Mouse (Mus musculus) limb, embryonic 13.5 days (tissue): ENCODE measurements around the gene Trpv5. TPM values are rescaled to one million over a fixed set of nuclear protein-coding genes. Genes with fewer than 3 reads are reported as not detected.

Experiments used
- ATAC-seq: fragments of 200-750 bp; cut with Nextera tagmentation; 2 replicates; pipeline ENCODE4 v1.8.0; 2017; ENCODE audit warnings: low read depth, moderate number of reproducible peaks, moderate TSS enrichment; ENCODE audit not compliant: low FRiP score
- H3K27ac ChIP-seq: fragments of 300-500 bp; sonication (generic); 2 replicates; pipeline ENCODE4 v1.5.1; 2015; ENCODE audit warnings: inconsistent platforms, mild to moderate bottlenecking, moderate library complexity
- H3K27me3 ChIP-seq: fragments of 300-500 bp; sonication (generic); 2 replicates; pipeline ENCODE4 v1.6.1; 2015; ENCODE audit warnings: mild to moderate bottlenecking, inconsistent platforms
- H3K36me3 ChIP-seq: fragments of 300-500 bp; sonication (generic); 2 replicates; pipeline ENCODE4 v1.6.1; 2015; ENCODE audit warnings: inconsistent platforms, mild to moderate bottlenecking, moderate library complexity
- H3K4me1 ChIP-seq: fragments of 300-500 bp; sonication (generic); 2 replicates; pipeline ENCODE4 v1.6.1; 2015; ENCODE audit warnings: inconsistent platforms
- H3K4me2 ChIP-seq: fragments of 300-500 bp; sonication (generic); replicated peaks from 2 replicates; pipeline ENCODE4 v1.6.1; 2015; ENCODE audit warnings: inconsistent platforms, mild to moderate bottlenecking, moderate library complexity
- H3K4me3 ChIP-seq: fragments of 300-500 bp; sonication (generic); 2 replicates; pipeline ENCODE4 v1.5.1; 2015; ENCODE audit warnings: moderate library complexity, mild to moderate bottlenecking, inconsistent platforms
- H3K9ac ChIP-seq: fragments of 300-500 bp; sonication (generic); 2 replicates; pipeline ENCODE4 v1.6.1; 2015; ENCODE audit warnings: mild to moderate bottlenecking, inconsistent platforms
- H3K9me3 ChIP-seq: fragments of 300-500 bp; sonication (generic); 2 replicates; pipeline ENCODE4 v1.6.1; 2016; ENCODE audit warnings: inconsistent platforms
- WGBS: fragments of 180-500 bp; shearing (Covaris S2); methylation state at CpG from one replicate; pipeline ENCODE4 v1.1.7; 2015; 5-methylcytosine and 5-hydroxymethylcytosine counted together
- polyA plus RNA-seq: library from polyadenylated mRNA; unstranded; fragments of >200 nt; fragmentation: Nextera tagmentation; extraction: Ambion mirVana; gene quantifications from 2 replicates; pipeline ENCODE4 v1.2.1, GENCODE M21; 2015

Trpv5 gene
- not detected in 2 replicates for polyA plus RNA-seq

DNA sequence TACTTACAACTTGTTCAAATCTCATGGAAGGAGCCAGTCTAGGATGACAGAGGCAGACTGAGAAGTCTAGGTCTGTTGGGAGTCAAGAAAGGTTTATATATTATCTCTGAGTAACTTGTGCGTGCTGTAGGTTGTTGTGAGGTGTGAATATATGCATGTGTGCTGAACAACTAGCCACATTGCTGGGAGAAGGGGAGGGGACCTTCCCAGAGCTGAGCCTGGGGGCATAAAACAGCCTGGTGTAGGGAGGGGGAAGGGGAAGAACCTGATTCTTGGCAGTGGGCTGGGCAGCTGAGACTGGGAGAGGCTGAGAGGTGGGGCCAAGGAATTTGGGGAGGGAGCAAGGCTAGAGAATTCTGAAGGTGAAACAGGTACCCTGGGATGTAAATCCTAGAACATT lies at the start of gene Trpv5:
Trpv5 (minus strand) TSS at position 101 of the 400 bp plus-strand sequence.
- Histone ChIP-seq H3K4me1 (no peaks in the 10 kb centered on the region), H3K4me2 (no peak within 1 kb of the TSS), H3K9ac (no peak within 1 kb of the TSS), H3K9me3 (no peaks in the 10 kb centered on the region), H3K27me3 (no peaks in the 10 kb centered on the region), H3K4me3 (no peak within 1 kb of the TSS), H3K36me3 (no peaks in the 10 kb centered on the region), H3K27ac (no peak within 1 kb of the TSS)
- no peak for ATAC-seq
- 48% methylated on average over 1 of the region's 1 CpGs for WGBS

DNA sequence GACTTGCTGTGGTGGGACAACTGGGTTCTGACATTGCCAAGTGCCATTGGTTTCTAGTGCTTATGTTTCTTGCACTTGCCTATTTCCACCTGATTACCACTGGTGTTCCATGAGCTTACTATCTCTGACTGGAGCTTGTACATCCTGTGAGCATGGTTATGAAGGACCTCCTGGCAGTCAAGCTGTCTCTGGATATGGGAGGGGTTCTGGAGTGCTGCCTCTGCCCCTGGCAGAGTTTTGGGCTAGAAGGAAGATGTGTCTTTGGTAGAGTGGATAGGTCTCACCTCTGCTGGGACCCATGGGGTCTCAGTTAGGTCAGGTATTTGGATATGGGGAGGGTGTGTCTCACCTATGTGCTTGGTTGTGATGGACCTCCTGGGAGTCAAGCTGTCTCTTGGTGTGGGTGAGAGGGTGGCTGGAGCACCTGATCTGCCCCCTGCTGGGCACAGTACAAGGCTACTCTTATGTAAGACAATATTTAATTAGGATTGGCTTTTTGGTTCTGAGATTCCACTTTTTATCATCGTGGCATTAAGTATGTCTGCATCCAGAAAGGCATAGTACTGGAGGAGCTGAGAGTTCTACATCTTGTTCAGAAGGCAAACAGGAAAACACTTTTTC lies 47.5 kb upstream of the Trpv5 start:
- Histone ChIP-seq H3K9me3 (no peaks in the 10 kb centered on the region), H3K36me3 (no peaks in the 10 kb centered on the region), H3K27me3 (no peaks in the 10 kb centered on the region), H3K27ac (no peak overlapping the region), H3K4me2 (no peak overlapping the region), H3K4me3 (no peak overlapping the region), H3K4me1 (no peaks in the 10 kb centered on the region), H3K9ac (no peak overlapping the region)
- ATAC-seq, result no peak
- 84% methylated on average over 1 of the region's 1 CpGs for WGBS

DNA sequence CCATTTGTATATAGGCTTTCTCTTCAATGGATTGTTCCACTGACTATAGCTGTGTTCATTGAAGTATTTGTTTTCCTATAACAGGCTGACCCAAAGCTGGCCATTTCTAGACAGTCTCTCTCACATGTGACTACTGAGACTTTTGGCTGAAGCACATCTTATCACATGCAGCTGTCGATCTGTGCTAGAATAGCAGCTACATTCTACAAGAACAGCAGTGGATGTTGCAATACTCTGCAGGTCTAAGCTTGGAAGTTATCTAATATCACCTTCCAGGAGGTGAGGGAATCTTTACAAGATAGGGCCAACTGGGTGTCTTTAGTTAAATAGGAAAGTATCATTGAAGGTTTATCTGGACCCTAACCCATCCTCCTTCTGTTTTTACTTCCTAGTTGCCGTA lies 40.9 kb upstream of the Trpv5 start:
- no peaks in the 10 kb centered on the region for H3K27me3 ChIP-seq
- no peaks in the 10 kb centered on the region for H3K4me1 ChIP-seq

DNA sequence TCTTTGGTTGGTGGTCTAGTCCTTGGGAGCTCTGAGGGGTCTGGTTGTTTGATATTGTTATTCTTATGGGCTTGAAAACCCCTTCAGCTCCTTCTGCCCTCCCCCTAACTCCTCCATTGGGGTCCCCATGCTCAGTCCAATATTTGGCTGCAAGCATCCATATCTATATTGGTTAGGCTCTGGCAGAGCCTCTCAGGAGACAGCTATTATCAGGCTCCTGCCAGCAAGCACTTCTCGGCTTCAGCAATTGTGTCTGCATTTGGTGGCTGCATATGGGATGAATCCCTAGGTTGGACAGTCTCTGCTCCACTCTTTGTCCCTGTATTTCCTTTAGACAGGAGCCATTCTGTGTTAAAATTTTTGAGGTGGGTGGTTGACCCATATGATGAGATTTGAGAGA lies 29.7 kb upstream of the Trpv5 start:
- Histone ChIP-seq H3K36me3 (no peaks in the 10 kb centered on the region), H3K27ac (no peak overlapping the region), H3K9ac (no peak overlapping the region), H3K4me2 (no peak overlapping the region), H3K4me3 (no peak overlapping the region), H3K9me3 (no peaks in the 10 kb centered on the region), H3K27me3 (no peaks in the 10 kb centered on the region), H3K4me1 (no peaks in the 10 kb centered on the region)
- 72% methylated on average over 1 of the region's 1 CpGs for WGBS
- ATAC-seq, result no peak

More for the DNA sequence above, 40.9 kb upstream of the Trpv5 start:
- H3K4me2 ChIP-seq, result no peak overlapping the region
- ATAC-seq, result no peak
- no peak overlapping the region for H3K4me3 ChIP-seq
- H3K36me3 ChIP-seq, result no peaks in the 10 kb centered on the region
- 86% methylated on average over 2 of the region's 2 CpGs for WGBS
- no peaks in the 10 kb centered on the region for H3K9me3 ChIP-seq
- no peak overlapping the region for H3K9ac ChIP-seq
- no peak overlapping the region for H3K27ac ChIP-seq

DNA sequence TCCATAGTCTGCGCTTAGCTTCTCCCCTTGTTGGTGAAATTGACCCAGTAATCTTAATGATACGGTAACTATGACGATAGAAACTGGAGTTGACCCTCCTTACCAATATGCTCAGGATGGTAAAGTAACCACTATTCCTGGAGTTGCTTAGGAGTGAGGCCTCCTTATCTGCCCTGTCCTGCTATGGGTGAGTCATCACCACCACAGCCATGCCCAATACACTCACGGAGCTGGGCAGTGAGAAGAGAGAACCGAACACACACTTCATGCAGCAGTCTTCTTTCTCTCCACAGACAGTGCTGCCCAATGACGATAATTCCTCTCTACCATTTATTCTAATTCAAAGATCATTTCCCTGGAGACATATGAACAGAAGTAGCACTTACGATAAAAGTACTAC lies 25.7 kb upstream of the Trpv5 start:
- ATAC-seq, result no peak
- no peaks in the 10 kb centered on the region for H3K36me3 ChIP-seq
- no peak overlapping the region for H3K9ac ChIP-seq
- WGBS, result 90% methylated on average over 7 of the region's 7 CpGs
- H3K9me3 ChIP-seq, result no peaks in the 10 kb centered on the region
- H3K4me1 ChIP-seq, result no peaks in the 10 kb centered on the region
- H3K27me3 ChIP-seq, result no peaks in the 10 kb centered on the region
- H3K4me3 ChIP-seq, result no peak overlapping the region
- no peak overlapping the region for H3K4me2 ChIP-seq
- no peak overlapping the region for H3K27ac ChIP-seq

DNA sequence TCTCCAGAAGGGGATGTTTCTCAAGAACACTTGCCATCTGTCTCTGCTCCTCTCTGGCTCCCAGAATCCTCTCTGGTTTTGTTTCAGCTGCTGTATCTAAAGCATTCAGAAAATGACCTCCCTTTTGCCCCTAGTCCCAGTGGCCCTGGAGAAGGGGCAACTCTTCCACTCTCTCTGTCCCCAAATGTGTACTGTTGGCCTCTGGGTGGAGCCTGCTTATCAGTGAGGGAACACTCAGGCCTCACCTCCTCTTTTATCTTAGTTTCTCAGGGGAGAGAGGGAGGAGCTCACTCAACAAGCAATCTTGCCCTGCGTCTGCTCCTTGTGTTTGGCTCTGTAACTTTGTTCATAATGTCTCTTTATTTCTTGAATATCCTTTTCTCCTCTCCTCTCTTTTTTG lies 23.6 kb upstream of the Trpv5 start, which contains the start of gene Kel:
Kel (minus strand) TSS at position 217 of the 400 bp plus-strand sequence.
- Histone ChIP-seq H3K27ac (no peak within 1 kb of the TSS), H3K36me3 (no peaks in the 10 kb centered on the region), H3K9ac (no peak within 1 kb of the TSS), H3K9me3 (no peaks in the 10 kb centered on the region), H3K4me1 (no peaks in the 10 kb centered on the region), H3K4me2 (no peak within 1 kb of the TSS), H3K27me3 (no peaks in the 10 kb centered on the region), H3K4me3 (no peak within 1 kb of the TSS)
- ATAC-seq, result peak; percentile 48; the same call in 1 of the 2 replicates
- WGBS, result 44% methylated on average over 1 of the region's 1 CpGs

DNA sequence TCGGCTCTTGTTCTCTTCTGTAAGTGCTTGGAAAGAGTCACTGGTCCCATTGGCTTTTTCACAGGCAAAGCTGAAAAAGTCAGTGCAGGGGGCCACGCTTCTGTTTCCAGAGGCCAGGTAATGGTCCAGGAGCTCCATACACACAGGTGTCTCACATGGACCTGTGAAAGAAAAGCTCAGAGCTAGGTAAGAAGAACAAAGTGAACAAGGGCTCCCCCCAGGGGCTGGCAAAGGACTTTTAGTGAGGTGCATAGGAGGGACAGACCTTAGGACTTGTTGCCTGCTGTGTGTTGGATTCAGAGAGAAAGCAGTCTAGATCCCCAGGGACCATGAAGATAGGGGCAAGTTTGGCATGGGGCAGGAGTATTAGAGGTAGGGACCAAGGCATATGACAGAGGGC lies 22.4 kb upstream of the Trpv5 start:
- Histone ChIP-seq H3K4me1 (no peaks in the 10 kb centered on the region), H3K27ac (no peak overlapping the region), H3K9ac (no peak overlapping the region), H3K4me3 (no peak overlapping the region), H3K36me3 (no peaks in the 10 kb centered on the region), H3K27me3 (no peaks in the 10 kb centered on the region), H3K9me3 (no peaks in the 10 kb centered on the region), H3K4me2 (no peak overlapping the region)
- 80% methylated on average over 2 of the region's 2 CpGs for WGBS
- ATAC-seq, result no peak

DNA sequence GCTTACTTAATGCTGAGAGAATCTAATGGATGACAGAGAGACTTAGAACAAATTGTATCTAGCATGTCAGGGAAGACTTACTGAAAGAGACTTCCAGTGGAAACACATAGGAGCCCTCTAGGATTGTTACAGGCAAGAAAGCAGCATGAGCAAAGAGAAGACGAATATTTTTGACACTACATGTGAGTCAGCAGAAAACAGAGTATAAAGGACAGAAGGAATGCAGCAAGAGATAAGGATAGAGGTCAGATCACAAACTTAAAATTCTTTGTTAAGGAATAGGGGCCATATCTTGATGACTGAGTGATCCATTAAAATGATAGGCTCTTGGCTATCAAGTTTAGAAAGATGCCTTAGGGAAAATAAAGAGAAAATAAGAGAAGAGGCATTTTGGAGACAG lies 20.7 kb upstream of the Trpv5 start:
- no peak overlapping the region for H3K4me3 ChIP-seq
- no peaks in the 10 kb centered on the region for H3K9me3 ChIP-seq
- ATAC-seq, result no peak

DNA sequence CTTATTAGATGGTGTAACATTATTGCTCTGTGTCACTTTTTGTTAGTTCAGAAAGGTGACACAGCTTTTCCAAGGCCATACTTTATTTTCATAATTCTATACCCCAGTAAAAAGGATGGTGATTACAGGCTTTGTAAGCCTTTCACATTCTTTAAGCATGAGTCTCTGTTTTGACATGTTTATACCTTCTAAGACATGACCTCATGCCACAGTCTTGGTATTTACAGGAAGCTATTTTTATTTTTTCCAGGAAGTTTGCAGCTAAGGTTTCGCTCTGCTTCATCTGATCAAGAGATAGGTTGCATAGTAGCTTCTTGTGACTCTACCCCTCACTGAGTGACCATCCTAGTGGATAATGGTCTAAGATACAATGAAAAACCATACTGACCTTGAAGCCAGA lies 13.8 kb upstream of the Trpv5 start:
- Histone ChIP-seq H3K27ac (no peak overlapping the region), H3K4me3 (no peak overlapping the region), H3K36me3 (no peaks in the 10 kb centered on the region), H3K27me3 (no peaks in the 10 kb centered on the region), H3K9me3 (no peaks in the 10 kb centered on the region), H3K4me2 (no peak overlapping the region), H3K4me1 (no peaks in the 10 kb centered on the region), H3K9ac (no peak overlapping the region)
- 81% methylated on average over 1 of the region's 1 CpGs for WGBS
- ATAC-seq, result no peak

More for the DNA sequence above, 20.7 kb upstream of the Trpv5 start:
- Histone ChIP-seq H3K27ac (no peak overlapping the region), H3K27me3 (no peaks in the 10 kb centered on the region), H3K4me1 (no peaks in the 10 kb centered on the region), H3K36me3 (no peaks in the 10 kb centered on the region), H3K9ac (no peak overlapping the region), H3K4me2 (no peak overlapping the region)
- 74% methylated on average over 1 of the region's 1 CpGs for WGBS

DNA sequence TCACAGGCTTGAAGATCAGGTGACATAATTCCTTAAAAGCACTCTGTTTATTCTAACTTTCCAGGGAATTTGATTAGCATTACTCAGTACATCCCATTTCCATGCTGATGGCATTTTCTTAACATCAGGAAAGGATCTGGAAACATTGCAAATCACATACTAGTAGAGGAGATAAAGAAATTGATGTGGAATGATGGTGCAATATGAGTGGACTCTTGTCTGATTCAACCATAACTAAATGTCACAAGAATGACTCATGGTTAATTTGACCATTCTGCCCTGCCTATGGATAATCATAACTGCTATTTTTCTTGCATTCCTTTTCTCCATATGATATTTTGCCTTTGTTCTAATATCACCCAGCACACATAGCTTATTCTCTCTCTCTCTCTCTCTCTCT lies 11.6 kb upstream of the Trpv5 start:
- ATAC-seq, result no peak
- Histone ChIP-seq H3K27ac (no peak overlapping the region), H3K4me1 (no peaks in the 10 kb centered on the region), H3K27me3 (no peaks in the 10 kb centered on the region), H3K4me2 (no peak overlapping the region), H3K36me3 (no peaks in the 10 kb centered on the region), H3K9ac (no peak overlapping the region), H3K9me3 (no peaks in the 10 kb centered on the region), H3K4me3 (no peak overlapping the region)

DNA sequence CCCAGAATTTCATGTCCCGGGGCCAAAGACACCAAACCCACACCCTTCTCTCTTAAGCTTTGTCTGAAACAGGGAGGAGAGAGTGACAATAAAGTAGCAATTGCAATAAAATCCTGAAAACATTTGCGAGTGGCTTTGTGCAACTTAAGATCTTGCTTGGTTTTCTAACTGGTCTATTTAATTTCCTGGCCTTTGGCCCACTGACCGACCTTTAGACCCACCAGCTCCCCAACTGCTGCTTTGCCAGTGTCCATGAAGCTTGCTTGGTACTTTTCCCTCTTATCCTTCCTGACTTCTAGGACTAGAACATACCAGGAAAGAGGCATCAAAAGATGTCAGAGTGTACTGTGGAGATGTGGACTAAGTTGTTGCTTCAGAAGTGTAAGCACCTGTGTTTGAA lies 5.0 kb upstream of the Trpv5 start:
- H3K9ac ChIP-seq, result no peak overlapping the region
- H3K4me3 ChIP-seq, result no peak overlapping the region
- no peaks in the 10 kb centered on the region for H3K9me3 ChIP-seq
- H3K36me3 ChIP-seq, result no peaks in the 10 kb centered on the region
- H3K27ac ChIP-seq, result no peak overlapping the region
- ATAC-seq, result no peak
- no peak overlapping the region for H3K4me2 ChIP-seq
- WGBS, result 73% methylated on average over 3 of the region's 3 CpGs
- H3K27me3 ChIP-seq, result no peaks in the 10 kb centered on the region
- no peaks in the 10 kb centered on the region for H3K4me1 ChIP-seq

DNA sequence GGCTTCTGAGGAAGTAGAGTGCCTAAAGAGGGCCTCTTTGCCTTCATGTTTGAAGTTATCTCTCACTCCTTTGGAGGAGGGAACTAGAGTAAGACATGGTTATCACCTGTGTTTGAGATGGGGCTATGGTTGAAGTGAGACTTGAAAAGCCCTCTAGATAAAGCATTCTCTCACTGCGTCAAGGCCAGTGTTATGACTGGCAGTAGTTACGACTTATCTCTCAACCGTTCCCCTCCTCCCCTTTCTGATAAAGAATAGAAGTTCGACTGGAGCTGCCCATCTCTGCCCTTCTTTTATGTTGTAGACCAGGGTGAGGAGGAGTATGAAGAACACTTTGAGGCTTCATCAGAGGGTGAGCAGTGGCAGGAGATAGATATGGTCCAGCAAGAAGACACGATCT lies 4.3 kb upstream of the Trpv5 start:
- Histone ChIP-seq H3K27ac (no peak overlapping the region), H3K4me2 (no peak overlapping the region), H3K9me3 (no peaks in the 10 kb centered on the region), H3K36me3 (no peaks in the 10 kb centered on the region), H3K4me1 (no peaks in the 10 kb centered on the region), H3K4me3 (no peak overlapping the region), H3K9ac (no peak overlapping the region), H3K27me3 (no peaks in the 10 kb centered on the region)
- WGBS, result 82% methylated on average over 5 of the region's 5 CpGs
- ATAC-seq, result no peak

DNA sequence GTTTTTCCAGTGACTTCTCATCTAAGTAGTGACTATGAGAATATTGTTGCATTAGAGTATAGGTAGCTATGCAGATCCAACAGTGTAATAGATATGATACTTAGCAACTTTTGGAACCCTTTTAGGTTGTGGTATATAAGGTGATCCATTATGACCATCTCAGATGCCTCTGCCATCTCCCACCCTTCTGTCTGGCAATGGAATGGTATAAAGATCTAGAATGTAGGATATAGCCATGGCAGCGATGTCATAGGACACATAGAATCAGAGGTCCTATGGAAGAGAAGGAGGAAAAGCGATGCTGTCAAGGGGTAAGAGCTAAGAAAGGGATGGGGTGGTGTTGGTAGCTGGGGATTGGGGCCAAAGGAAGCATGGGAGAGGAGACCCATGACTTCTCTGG lies 3.6 kb upstream of the Trpv5 start, which contains the start of gene Llcfc1:
Llcfc1 (plus strand) TSS at position 301 of the 400 bp plus-strand sequence.
- H3K4me3 ChIP-seq, result no peak within 1 kb of the TSS
- no peaks in the 10 kb centered on the region for H3K4me1 ChIP-seq
- 87% methylated on average over 2 of the region's 2 CpGs for WGBS
- H3K27me3 ChIP-seq, result no peaks in the 10 kb centered on the region
- no peaks in the 10 kb centered on the region for H3K9me3 ChIP-seq
- H3K36me3 ChIP-seq, result no peaks in the 10 kb centered on the region
- H3K27ac ChIP-seq, result no peak within 1 kb of the TSS
- H3K4me2 ChIP-seq, result no peak within 1 kb of the TSS
- ATAC-seq, result no peak
- H3K9ac ChIP-seq, result no peak within 1 kb of the TSS
